Comparison of ENCODE assay signal across 17 mouse cellular contexts in the genomic region with DNA sequence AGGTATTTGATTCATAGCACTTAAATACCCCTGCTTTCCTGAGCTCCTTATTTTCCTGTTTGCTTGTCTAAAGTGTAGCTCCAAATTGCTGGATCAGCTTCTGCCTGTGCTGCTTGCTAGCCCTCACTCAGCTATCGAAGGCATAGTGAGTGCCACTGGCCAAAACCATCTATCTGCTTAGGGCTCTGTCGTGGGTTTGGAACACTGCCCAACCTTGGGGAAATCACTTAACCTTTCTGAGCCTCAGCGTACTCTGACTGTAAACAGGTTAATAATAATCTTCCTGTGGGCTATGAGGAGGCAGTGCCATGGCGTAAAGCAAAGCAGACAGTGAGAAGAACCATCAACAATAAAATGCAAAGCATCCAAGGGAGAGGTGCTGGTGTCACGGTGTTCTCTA.
DNase-seq lines count a peak whose midpoint lies in the region; ATAC-seq and TF ChIP-seq lines count a peak whose summit lies in the region.
"Had no signal": no experiment of that assay in that cellular context is flagged by ENCODE, and none has a peak within 500 bp of the region (broad histone marks: within the 10 kb centered on the region; RNA-seq: fewer than 3 reads in every experiment).

No protein-coding gene starts in this region.

- H3K27me3 ChIP-seq in liver, adult 2 months (ENCODE audit: control insufficient read depth, insufficient read depth, low read length) = no peaks in the 10 kb centered on the region
- no peaks in the 10 kb centered on the region for H3K27me3 ChIP-seq in kidney, postnatal 0 days (ENCODE audit: insufficient read depth, low read length)
- H3K27me3 ChIP-seq in liver, embryonic 16.5 days (ENCODE audit: control insufficient read depth, insufficient read depth, low read depth, low read length) = no peaks in the 10 kb centered on the region
- H3K27me3 ChIP-seq: embryonic facial prominence, embryonic 15.5 days; liver, embryonic 13.5 days; midbrain, embryonic 12.5 days had no signal

- no peak overlapping the region for H3K27ac ChIP-seq in liver, adult 2 months (replicated peaks; ENCODE audit: insufficient read depth, low read depth, low read length)
- peak overlapping the region; percentile 37; the same call in 1 of the 2 replicates for H3K27ac ChIP-seq in kidney, postnatal 0 days
- peak overlapping the region; percentile 71 for H3K27ac ChIP-seq in liver, embryonic 16.5 days (ENCODE audit: low read length)
- H3K27ac ChIP-seq: embryonic facial prominence, embryonic 15.5 days; forebrain, embryonic 12.5 days; midbrain, embryonic 12.5 days had no signal

- H3K4me3 ChIP-seq in liver, adult 2 months (ENCODE audit: insufficient read depth, low read depth, low read length) = no peak overlapping the region
- no peak overlapping the region for H3K4me3 ChIP-seq in kidney, postnatal 0 days (replicated peaks; ENCODE audit: low read depth, low read length)
- H3K4me3 ChIP-seq in liver, embryonic 16.5 days (ENCODE audit: low read depth, low read length) = no peak overlapping the region
- H3K4me3 ChIP-seq: embryonic facial prominence, embryonic 15.5 days; forebrain, embryonic 12.5 days; liver, embryonic 13.5 days; midbrain, embryonic 12.5 days had no signal

- TF ChIP-seq CTCF in liver, adult 2 months (IDR thresholded peaks at IDR 0.05; ENCODE audit: low read depth, low read length) = no peak
- no peak for TF ChIP-seq CTCF in kidney, postnatal 0 days (IDR thresholded peaks at IDR 0.05; ENCODE audit: low read depth)

- H3K4me1 ChIP-seq in liver, adult 2 months (ENCODE audit: control insufficient read depth, insufficient read depth, low read length) = peaks cover 8% of the 10 kb centered on the region
- peaks cover 5% of the 10 kb centered on the region; the same call in 1 of the 2 replicates for H3K4me1 ChIP-seq in kidney, postnatal 0 days (replicated peaks; ENCODE audit: insufficient read depth, low read length)
- H3K4me1 ChIP-seq in liver, embryonic 16.5 days (ENCODE audit: control insufficient read depth, low read depth, low read length) = no peaks in the 10 kb centered on the region; the same call in 1 of the 2 replicates
- H3K4me1 ChIP-seq: embryonic facial prominence, embryonic 15.5 days had no signal

- H3K36me3 ChIP-seq in liver, adult 2 months (ENCODE audit: control insufficient read depth, insufficient read depth, low read length) = no peaks in the 10 kb centered on the region
- H3K36me3 ChIP-seq in kidney, postnatal 0 days (ENCODE audit: insufficient read depth, low read length) = no peaks in the 10 kb centered on the region
- no peaks in the 10 kb centered on the region for H3K36me3 ChIP-seq in liver, embryonic 16.5 days (ENCODE audit: control insufficient read depth, insufficient read depth)
- H3K36me3 ChIP-seq: embryonic facial prominence, embryonic 15.5 days; forebrain, embryonic 12.5 days; liver, embryonic 13.5 days; midbrain, embryonic 12.5 days had no signal

- no peak for TF ChIP-seq POLR2A in liver, adult 2 months (IDR thresholded peaks at IDR 0.05; ENCODE audit: extremely low read depth, insufficient read depth, low read length)

- H3K79me2 ChIP-seq in liver, adult 2 months (ENCODE audit: control insufficient read depth, insufficient read depth, low read length) = no peaks in the 10 kb centered on the region

- no peak overlapping the region for H3K9ac ChIP-seq in liver, adult 2 months (ENCODE audit: low read depth, low read length)
- H3K9ac ChIP-seq in kidney, postnatal 0 days (ENCODE audit: low read depth, low read length) = no peak overlapping the region
- no peak overlapping the region for H3K9ac ChIP-seq in liver, embryonic 16.5 days (ENCODE audit: low read depth, low read length)
- H3K9ac ChIP-seq: embryonic facial prominence, embryonic 15.5 days; forebrain, embryonic 12.5 days; liver, embryonic 13.5 days; midbrain, embryonic 12.5 days had no signal

- DNase-seq in liver, adult 2 months (ENCODE audit: extremely low read depth, low read depth, low spot score) = peak; percentile 26
- no peak for DNase-seq in liver
- peak; percentile 53 for DNase-seq in kidney, adult 11 months
- no peak for DNase-seq in kidney, postnatal 0 days (ENCODE audit: low spot score)
- DNase-seq in cerebellum, postnatal 4 days (ENCODE audit: low spot score in 2 of 2) = no peak
- DNase-seq in urinary bladder, postnatal 25 days (ENCODE audit: low spot score) = no peak
- DNase-seq: cerebellum, adult 9-10 months; heart, adult 18-20 months; heart, postnatal 36 days; layer of hippocampus, adult 9-11 months; liver, embryonic 13.5 days; lung, postnatal 4 days; spleen, adult 18-20 months had no signal

- no peaks in the 10 kb centered on the region for H3K9me3 ChIP-seq in kidney, postnatal 0 days (replicated peaks; ENCODE audit: low read length)
- H3K9me3 ChIP-seq in liver, embryonic 16.5 days (replicated peaks; ENCODE audit: control insufficient read depth, low read length) = no peaks in the 10 kb centered on the region
- H3K9me3 ChIP-seq: embryonic facial prominence, embryonic 15.5 days; forebrain, embryonic 12.5 days; liver, embryonic 13.5 days; midbrain, embryonic 12.5 days had no signal

- no peak overlapping the region for H3K4me2 ChIP-seq in kidney, postnatal 0 days (ENCODE audit: low read length)
- H3K4me2 ChIP-seq in liver, embryonic 16.5 days (ENCODE audit: low read depth, low read length) = peak overlapping the region; percentile 12; the same call in 1 of the 2 replicates
- H3K4me2 ChIP-seq: embryonic facial prominence, embryonic 15.5 days; forebrain, embryonic 12.5 days; midbrain, embryonic 12.5 days had no signal

- 31% methylated on average over 5 of the region's 5 CpGs for WGBS in liver, adult 2 months
- 36% methylated on average over 5 of the region's 5 CpGs for WGBS in kidney, postnatal 0 days
- 55% methylated on average over 5 of the region's 5 CpGs for WGBS in liver, embryonic 16.5 days (ENCODE audit: insufficient replicate concordance)

- ATAC-seq in kidney, postnatal 0 days (replicated peaks; ENCODE audit: low FRiP score, low read depth) = no peak
- 0 out of 2 replicates have a peak, but pooled peaks have one; percentile 22 for ATAC-seq in liver, embryonic 16.5 days (ENCODE audit: low read depth)

Comparison
In these comparisons a context has a peak if more than half of its experiments do, and no peak if none do; other contexts are left out.
1. DNase-seq: peak in liver, adult 2 months (single experiment) and kidney, adult 11 months (single experiment); none in liver (single experiment), kidney, postnatal 0 days (single experiment), cerebellum, postnatal 4 days (0 of 2) and urinary bladder, postnatal 25 days (single experiment).